Comparison of ENCODE assay signal across 22 mouse cellular contexts in the genomic region with DNA sequence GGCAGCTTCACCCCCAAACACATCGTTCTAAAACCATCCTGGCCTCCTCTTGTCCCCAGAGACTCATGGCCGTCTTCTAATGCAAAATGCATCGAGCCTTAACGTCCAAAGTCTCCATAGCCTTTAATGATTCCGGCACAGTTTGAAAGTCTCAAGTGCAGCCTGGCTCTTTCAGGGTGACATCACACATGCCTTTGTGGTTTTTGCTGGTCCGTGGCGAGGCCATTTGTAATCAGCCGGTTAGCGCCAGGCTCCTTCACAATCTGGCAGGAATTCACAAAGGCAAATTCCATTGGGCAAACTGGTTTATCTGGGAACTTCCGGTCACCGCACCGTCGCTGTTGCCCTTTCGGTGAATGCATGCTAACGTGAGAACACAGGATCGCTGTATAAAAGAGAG.
DNase-seq lines count a peak whose midpoint lies in the region; ATAC-seq lines count a peak whose summit lies in the region.
"Had no signal": no experiment of that assay in that cellular context is flagged by ENCODE, and none has a peak within 500 bp of the region (broad histone marks: within the 10 kb centered on the region; RNA-seq: fewer than 3 reads in every experiment).

No protein-coding gene starts in this region.

- WGBS in heart, embryonic 14.5 days: 39% methylated on average over 16 of the region's 16 CpGs
- WGBS in midbrain, embryonic 11.5 days: 81% methylated on average over 16 of the region's 16 CpGs
- 87% methylated on average over 16 of the region's 16 CpGs for WGBS in midbrain, embryonic 10.5 days
- WGBS in limb, embryonic 10.5 days: 90% methylated on average over 16 of the region's 16 CpGs

- H3K4me3 ChIP-seq in heart, embryonic 14.5 days (ENCODE audit: control insufficient read depth in 1 of 2, insufficient read depth in 1 of 2, low read depth in 1 of 2, low read length in 2 of 2): no peak overlapping the region
- H3K4me3 ChIP-seq in midbrain, embryonic 11.5 days (ENCODE audit: low read depth, low read length): no peak overlapping the region
- H3K4me3 ChIP-seq in midbrain, embryonic 10.5 days: no peak overlapping the region
- no peak overlapping the region for H3K4me3 ChIP-seq in limb, embryonic 10.5 days
- H3K4me3 ChIP-seq: forebrain, embryonic 13.5 days; heart, adult 2 months; limb, embryonic 15.5 days; liver, embryonic 15.5 days; midbrain, embryonic 12.5 days had no signal

- H3K27ac ChIP-seq in heart, embryonic 14.5 days (replicated peaks in 1 of 2; ENCODE audit: control insufficient read depth in 1 of 2, insufficient read depth in 1 of 2, low read depth in 2 of 2, low read length in 2 of 2): no peak overlapping the region
- H3K27ac ChIP-seq in midbrain, embryonic 11.5 days (ENCODE audit: low read depth, low read length): no peak overlapping the region
- H3K27ac ChIP-seq in midbrain, embryonic 10.5 days (replicated peaks): no peak overlapping the region
- no peak overlapping the region for H3K27ac ChIP-seq in limb, embryonic 10.5 days
- H3K27ac ChIP-seq: forebrain, embryonic 13.5 days; heart, adult 2 months; limb, embryonic 15.5 days; liver, embryonic 15.5 days; macrophage; midbrain, embryonic 12.5 days had no signal

- no peaks in the 10 kb centered on the region for H3K36me3 ChIP-seq in heart, embryonic 14.5 days (ENCODE audit: control insufficient read depth, insufficient read depth, low read length)
- no peaks in the 10 kb centered on the region for H3K36me3 ChIP-seq in midbrain, embryonic 11.5 days (ENCODE audit: control insufficient read depth, insufficient read depth, low read length)
- H3K36me3 ChIP-seq in midbrain, embryonic 10.5 days: no peaks in the 10 kb centered on the region
- no peaks in the 10 kb centered on the region for H3K36me3 ChIP-seq in limb, embryonic 10.5 days
- H3K36me3 ChIP-seq: G1E; limb, embryonic 15.5 days; liver, embryonic 15.5 days; midbrain, embryonic 12.5 days had no signal

- no peak for ATAC-seq in heart, embryonic 14.5 days (ENCODE audit: insufficient number of reproducible peaks, insufficient read depth, low FRiP score, low read depth)
- no peak for ATAC-seq in midbrain, embryonic 11.5 days (ENCODE audit: low FRiP score)
- ATAC-seq: forebrain, embryonic 13.5 days; intestine, postnatal 0 days had no signal

- H3K4me1 ChIP-seq in heart, embryonic 14.5 days (ENCODE audit: control insufficient read depth in 2 of 2, insufficient read depth in 2 of 2, low read length in 2 of 2): peaks cover 0 to 7% of the 10 kb centered on the region in 2 experiments; a peak in 3 of 4 replicates
- H3K4me1 ChIP-seq in midbrain, embryonic 11.5 days (ENCODE audit: control insufficient read depth, insufficient read depth, low read length): no peaks in the 10 kb centered on the region
- no peaks in the 10 kb centered on the region for H3K4me1 ChIP-seq in midbrain, embryonic 10.5 days
- peaks cover 8% of the 10 kb centered on the region for H3K4me1 ChIP-seq in limb, embryonic 10.5 days
- H3K4me1 ChIP-seq: forebrain, embryonic 13.5 days; midbrain, embryonic 12.5 days had no signal

- DNase-seq in heart, adult 8-10 months (ENCODE audit: low spot score): no peak
- DNase-seq in midbrain, embryonic 11.5 days (ENCODE audit: low spot score, missing footprints): peak; percentile 17
- no peak for DNase-seq in midbrain, embryonic 10.5 days (ENCODE audit: low spot score)
- peak; percentile 26 for DNase-seq in kidney, postnatal 10 days
- no peak for DNase-seq in right cerebral cortex, postnatal 36 days (ENCODE audit: low spot score in 2 of 2)
- DNase-seq in limb, embryonic 10.5 days (ENCODE audit: low spot score): no peak
- DNase-seq in layer of hippocampus, postnatal 25 days (ENCODE audit: extremely low spot score in 1 of 2, low spot score in 1 of 2): no peak
- DNase-seq: adrenal gland, postnatal 10 days; cerebellum, adult 8-10 months; cerebellum, postnatal 36 days; gastrocnemius, postnatal 36 days; heart, adult 2 months; right cerebral cortex, postnatal 14 days; spleen, adult 18-20 months had no signal

- no peak overlapping the region for H3K9ac ChIP-seq in heart, embryonic 14.5 days (ENCODE audit: low read length)
- no peak overlapping the region for H3K9ac ChIP-seq in midbrain, embryonic 11.5 days (ENCODE audit: low read length)
- H3K9ac ChIP-seq: forebrain, embryonic 13.5 days; limb, embryonic 15.5 days; liver, embryonic 15.5 days; midbrain, embryonic 12.5 days had no signal

- H3K9me3 ChIP-seq in heart, embryonic 14.5 days (ENCODE audit: control insufficient read depth, low read length): no peaks in the 10 kb centered on the region
- H3K9me3 ChIP-seq in midbrain, embryonic 11.5 days (ENCODE audit: control insufficient read depth, low read length): no peaks in the 10 kb centered on the region
- H3K9me3 ChIP-seq in midbrain, embryonic 10.5 days (replicated peaks): no peaks in the 10 kb centered on the region
- no peaks in the 10 kb centered on the region for H3K9me3 ChIP-seq in limb, embryonic 10.5 days (replicated peaks)
- H3K9me3 ChIP-seq: forebrain, embryonic 13.5 days; G1E; limb, embryonic 15.5 days; liver, embryonic 15.5 days; midbrain, embryonic 12.5 days had no signal

- 0 out of 2 replicates have a peak overlapping the region, but pooled peaks have one; percentile 5 for H3K4me2 ChIP-seq in heart, embryonic 14.5 days (ENCODE audit: low read length)
- no peak overlapping the region for H3K4me2 ChIP-seq in midbrain, embryonic 11.5 days
- H3K4me2 ChIP-seq: forebrain, embryonic 13.5 days; limb, embryonic 15.5 days; liver, embryonic 15.5 days; midbrain, embryonic 12.5 days had no signal

- H3K27me3 ChIP-seq in heart, embryonic 14.5 days (ENCODE audit: control insufficient read depth, insufficient read depth, low read length): peaks cover 3% of the 10 kb centered on the region; the same call in 1 of the 2 replicates
- H3K27me3 ChIP-seq in midbrain, embryonic 11.5 days (ENCODE audit: control insufficient read depth, insufficient read depth, low read length): no peaks in the 10 kb centered on the region
- no peaks in the 10 kb centered on the region; the same call in 1 of the 2 replicates for H3K27me3 ChIP-seq in midbrain, embryonic 10.5 days (ENCODE audit: low read depth, poor library complexity, severe bottlenecking)
- peaks cover 28% of the 10 kb centered on the region; the same call in 1 of the 2 replicates for H3K27me3 ChIP-seq in limb, embryonic 10.5 days (ENCODE audit: low read depth, poor library complexity, severe bottlenecking)
- H3K27me3 ChIP-seq: forebrain, embryonic 13.5 days had no signal

Comparison
In these comparisons a context has a peak if more than half of its experiments do, and no peak if none do; other contexts are left out.
1. DNase-seq: peak in midbrain, embryonic 11.5 days (single experiment) and kidney, postnatal 10 days (single experiment); none in heart, adult 8-10 months (single experiment), midbrain, embryonic 10.5 days (single experiment), right cerebral cortex, postnatal 36 days (0 of 2), limb, embryonic 10.5 days (single experiment) and layer of hippocampus, postnatal 25 days (0 of 2).